Mouse (Mus musculus) C2C12 (cell line): Measurements from ENCODE around the gene Mark4. TPM values are rescaled to one million over a fixed set of nuclear protein-coding genes. Genes with fewer than 3 reads are reported as not detected.

Experiments used
- H3K27me3 ChIP-seq: one replicate; pipeline ENCODE4 v1.6.1; 2011; ENCODE audit not compliant: control insufficient read depth, insufficient read depth, insufficient read length
- H3K36me3 ChIP-seq: one replicate; pipeline ENCODE4 v1.6.1; 2011; ENCODE audit not compliant: control insufficient read depth, insufficient read depth
- H3K4me3 ChIP-seq: one replicate; pipeline ENCODE4 v1.5.1; 2011; ENCODE audit warnings: mild to moderate bottlenecking, control low read depth; ENCODE audit not compliant: poor library complexity, insufficient read depth, severe bottlenecking
- H3K79me2 ChIP-seq: one replicate; pipeline ENCODE4 v1.6.1; 2011; ENCODE audit not compliant: control insufficient read depth, insufficient read depth
- H3K79me3 ChIP-seq: one replicate; pipeline ENCODE4 v1.6.1; 2011; ENCODE audit warnings: low read depth, control low read depth
- H3ac ChIP-seq: one replicate; pipeline ENCODE3; 2011; ENCODE audit warnings: low read depth; ENCODE audit not compliant: control insufficient read depth, insufficient read length
- CEBPB ChIP-seq: IDR thresholded peaks from one replicate; pipeline ENCODE4 v1.6.1; 2011; ENCODE audit warnings: low read depth, mild to moderate bottlenecking, control low read depth, moderate library complexity
- CTCF ChIP-seq: IDR thresholded peaks from one replicate; pipeline ENCODE4 v1.5.1; 2011; ENCODE audit not compliant: control insufficient read depth, insufficient read depth, insufficient read length
- FOSL1 ChIP-seq: IDR thresholded peaks from one replicate; pipeline ENCODE4 v1.8.0; 2011; ENCODE audit warnings: mild to moderate bottlenecking, low read length; ENCODE audit not compliant: poor library complexity, insufficient read depth, severe bottlenecking
- MAX ChIP-seq: IDR thresholded peaks from one replicate; pipeline ENCODE4 v1.6.1; 2011; ENCODE audit warnings: mild to moderate bottlenecking, control low read depth
- MYOD1 ChIP-seq: IDR thresholded peaks from one replicate; pipeline ENCODE4 v1.6.1; 2011; ENCODE audit warnings: low read depth; ENCODE audit not compliant: control insufficient read depth, insufficient read length
- MYOG ChIP-seq: IDR thresholded peaks from one replicate; pipeline ENCODE4 v1.6.1; 2011; ENCODE audit not compliant: control insufficient read depth, insufficient read length; ENCODE audit errors: extremely low read depth
- USF1 ChIP-seq: IDR thresholded peaks from one replicate; pipeline ENCODE4 v1.6.1; 2011; ENCODE audit warnings: low read depth, mild to moderate bottlenecking, control low read depth, moderate library complexity
- polyA plus RNA-seq: library from polyadenylated mRNA; unstranded; fragments of >200 nt; fragmentation: generic; extraction: Trizol; gene quantifications from one replicate; pipeline ENCODE4 v1.2.1, GENCODE M21; 2012; ENCODE audit warnings: missing spikeins

Gene Mark4
- polyA plus RNA-seq, 1 experiment, result 12.9 TPM

DNA sequence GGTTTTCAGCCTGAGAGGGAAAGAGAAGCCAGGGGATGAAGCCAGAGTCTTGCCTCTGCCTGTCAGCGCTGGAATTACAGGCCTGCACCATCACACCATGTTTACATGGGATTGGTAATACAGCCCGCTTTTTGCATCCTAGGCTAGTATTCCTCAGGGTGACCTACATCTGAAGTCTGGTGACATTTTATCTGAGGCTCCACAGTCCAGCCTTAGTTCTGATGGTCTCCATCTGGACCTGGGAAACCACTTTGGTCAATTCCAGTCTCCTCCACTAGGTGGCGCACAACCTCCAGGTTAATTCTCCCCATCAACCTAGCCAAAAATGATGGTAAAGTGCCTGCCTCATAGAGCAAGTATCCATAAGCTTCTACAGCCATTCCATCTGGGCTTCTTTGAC lies 15.3 kb downstream of the Mark4 start:
- Histone ChIP-seq H3K36me3 (no peaks in the 10 kb centered on the region), H3K79me2 (no peaks in the 10 kb centered on the region), H3ac (no peak overlapping the region), H3K27me3 (no peaks in the 10 kb centered on the region), H3K4me3 (no peak overlapping the region), H3K79me3 (no peaks in the 10 kb centered on the region)
- TF ChIP-seq MYOD1, result no peak
- TF ChIP-seq CTCF, result no peak
- no peak for TF ChIP-seq USF1
- no peak for TF ChIP-seq CEBPB
- TF ChIP-seq MAX, result no peak
- no peak for TF ChIP-seq FOSL1
- no peak for TF ChIP-seq MYOG

DNA sequence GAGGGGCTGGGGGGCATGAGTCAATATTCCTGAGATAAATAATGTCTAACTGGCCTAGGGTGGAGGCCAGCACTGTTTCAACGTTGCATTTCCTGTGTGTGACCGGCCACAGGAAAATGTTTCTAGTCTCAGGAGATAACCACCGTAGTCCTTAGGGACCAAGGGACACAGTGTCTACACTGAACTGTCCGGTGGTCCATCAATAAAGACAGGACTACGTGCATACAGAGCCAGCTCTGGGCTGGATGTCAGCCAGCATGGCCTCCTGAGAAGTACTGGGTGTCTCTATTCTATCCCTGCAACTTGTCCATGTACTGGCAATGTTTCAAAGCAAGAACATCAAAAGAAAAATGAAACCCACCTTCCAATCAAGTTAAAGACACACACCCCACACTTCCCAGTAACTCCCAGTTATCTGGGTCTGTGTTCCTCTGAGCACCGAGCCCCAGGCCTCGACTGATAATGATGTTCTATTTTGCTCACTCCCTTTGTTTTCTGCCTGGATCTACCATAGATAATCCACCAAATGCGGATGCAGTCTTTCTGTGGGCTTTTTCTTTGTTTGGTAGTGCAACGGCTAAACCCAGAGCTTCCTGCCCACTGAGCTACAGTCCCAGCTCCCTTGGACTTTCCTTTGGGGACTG lies 17.1 kb downstream of the Mark4 start:
- H3K79me3 ChIP-seq, result no peaks in the 10 kb centered on the region
- no peak overlapping the region for H3K4me3 ChIP-seq
- no peak for TF ChIP-seq FOSL1
- H3K36me3 ChIP-seq, result no peaks in the 10 kb centered on the region
- H3K27me3 ChIP-seq, result no peaks in the 10 kb centered on the region
- H3K79me2 ChIP-seq, result no peaks in the 10 kb centered on the region
- H3ac ChIP-seq, result no peak overlapping the region

DNA sequence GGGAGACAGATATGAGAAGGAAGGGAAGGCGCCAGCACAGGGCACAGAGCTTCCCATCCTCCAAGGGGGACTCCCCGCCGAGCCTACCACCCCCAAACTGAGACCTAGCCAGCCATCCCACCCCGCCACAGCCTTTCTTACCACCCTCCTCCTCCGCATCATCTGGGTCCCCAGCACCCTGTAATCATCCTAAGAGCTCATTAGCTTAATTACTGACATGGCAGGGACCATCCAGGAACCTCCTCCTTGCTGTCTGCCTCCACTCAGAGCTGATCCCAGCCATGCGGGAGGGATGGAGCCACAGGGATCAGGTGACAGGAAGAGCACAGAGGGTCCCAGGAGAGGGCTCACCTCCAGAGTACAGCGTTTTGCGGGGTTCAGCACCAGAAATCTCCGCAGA lies 21.6 kb downstream of the Mark4 start:
- TF ChIP-seq MYOG (no peak), CTCF (no peak), MYOD1 (no peak), FOSL1 (no peak), CEBPB (no peak), MAX (no peak), USF1 (no peak)
- H3K27me3 ChIP-seq, result no peaks in the 10 kb centered on the region
- no peaks in the 10 kb centered on the region for H3K79me2 ChIP-seq
- H3ac ChIP-seq, result no peak overlapping the region
- no peak overlapping the region for H3K4me3 ChIP-seq
- H3K79me3 ChIP-seq, result no peaks in the 10 kb centered on the region
- peaks cover 2% of the 10 kb centered on the region for H3K36me3 ChIP-seq

DNA sequence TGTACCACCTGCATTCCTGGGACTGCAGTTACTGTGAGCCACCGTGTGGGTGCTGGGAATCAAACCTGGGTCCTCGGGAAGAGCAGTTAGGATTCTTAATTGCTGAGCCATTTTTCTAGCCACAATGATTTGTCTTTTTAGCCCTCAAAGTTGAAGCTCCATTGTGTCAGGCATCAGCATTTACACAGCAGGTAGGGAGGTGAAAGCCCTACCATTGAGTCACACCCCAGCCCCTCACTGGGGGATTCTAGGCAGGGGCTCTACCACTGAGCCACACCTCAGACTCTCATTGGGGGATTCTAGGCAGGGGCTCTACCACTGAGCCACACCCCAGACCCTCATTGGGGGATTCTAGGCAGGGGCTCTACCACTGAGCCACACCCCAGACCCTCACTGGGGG lies 22.3 kb downstream of the Mark4 start:
- H3ac ChIP-seq, result no peak overlapping the region
- H3K36me3 ChIP-seq, result peaks cover 2% of the 10 kb centered on the region
- no peak overlapping the region for H3K4me3 ChIP-seq
- no peaks in the 10 kb centered on the region for H3K27me3 ChIP-seq
- no peaks in the 10 kb centered on the region for H3K79me2 ChIP-seq
- H3K79me3 ChIP-seq, result no peaks in the 10 kb centered on the region
- no peak for TF ChIP-seq MYOG
- no peak for TF ChIP-seq CTCF
- TF ChIP-seq MYOD1, result no peak
- no peak for TF ChIP-seq USF1
- TF ChIP-seq MAX, result no peak
- TF ChIP-seq FOSL1, result no peak
- TF ChIP-seq CEBPB, result no peak

DNA sequence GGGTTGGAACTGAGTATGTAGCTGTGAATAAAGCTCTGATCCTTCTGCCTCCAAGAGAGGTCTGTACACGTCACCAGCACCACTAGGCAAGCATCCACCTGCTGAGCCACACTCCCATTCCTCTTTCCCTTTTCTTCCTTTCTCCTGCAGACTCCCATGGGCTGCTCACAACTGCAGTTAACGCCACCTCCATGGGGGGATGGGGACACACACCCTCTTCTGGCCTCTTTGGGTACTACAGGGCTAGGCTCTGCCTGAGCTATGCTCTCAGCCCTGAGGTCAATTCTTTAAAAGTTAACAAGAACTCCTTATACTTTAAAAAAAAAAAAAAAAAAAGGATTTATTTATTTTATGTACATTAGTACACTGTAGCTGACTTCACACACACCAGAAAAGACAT lies 26.1 kb downstream of the Mark4 start:
- Histone ChIP-seq H3K36me3 (peaks cover 2% of the 10 kb centered on the region), H3K79me3 (no peaks in the 10 kb centered on the region), H3K79me2 (no peaks in the 10 kb centered on the region), H3ac (no peak overlapping the region), H3K4me3 (no peak overlapping the region), H3K27me3 (no peaks in the 10 kb centered on the region)
- TF ChIP-seq USF1 (no peak), CEBPB (no peak), MAX (no peak), FOSL1 (no peak), MYOD1 (no peak), MYOG (no peak), CTCF (no peak)

DNA sequence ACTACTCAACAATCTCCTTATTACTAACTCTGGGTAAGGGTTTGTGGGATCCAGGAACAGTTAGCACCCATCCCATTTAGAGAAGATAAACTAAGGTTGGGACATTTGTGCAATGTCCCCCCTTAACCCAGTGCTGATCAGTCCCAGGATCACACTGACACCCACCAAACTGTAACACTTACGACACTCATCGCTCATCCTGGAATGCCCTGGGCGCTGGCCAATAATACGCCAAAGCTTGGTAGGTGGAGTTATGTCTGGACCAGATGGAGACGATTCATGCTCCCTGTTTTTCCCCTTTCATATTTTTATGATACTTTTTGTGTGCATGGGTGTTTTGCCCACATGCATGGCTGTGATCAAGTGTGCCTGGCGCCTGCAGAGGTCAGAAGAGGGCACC lies 28.2 kb downstream of the Mark4 start:
- no peak for TF ChIP-seq MAX
- TF ChIP-seq MYOG, result no peak
- TF ChIP-seq USF1, result no peak
- no peak for TF ChIP-seq FOSL1
- no peak overlapping the region for H3K4me3 ChIP-seq
- no peaks in the 10 kb centered on the region for H3K27me3 ChIP-seq
- no peaks in the 10 kb centered on the region for H3K79me2 ChIP-seq
- no peak overlapping the region for H3ac ChIP-seq
- no peaks in the 10 kb centered on the region for H3K79me3 ChIP-seq
- H3K36me3 ChIP-seq, result peaks cover 2% of the 10 kb centered on the region
